Mouse (Mus musculus): Measurements from ENCODE around the gene Trpc4. TPM values are rescaled to one million over a fixed set of nuclear protein-coding genes. Genes with fewer than 3 reads are reported as not detected.

Gene Trpc4
- not detected in 2 replicates for polyA plus RNA-seq (2012; ENCODE audit: low replicate concordance)

GRCm38 (mm10) chr3:54155639-54156315 is at the start of gene Trpc4:
Gene Trpc4 (plus strand): TSS chr3:54156035.

GRCm38 (mm10) chr3:54360897-54361296 is 205.1 kb downstream of the Trpc4 start, which contains the start of gene Postn:
Gene Postn (plus strand): TSS chr3:54361109.

Other genes with a start within 250 kb of the Trpc4 start
- gene Postn, start 205.1 kb downstream of the Trpc4 start, polyA plus RNA-seq (2012; ENCODE audit: low replicate concordance) = 0.26 and 0.52 TPM in 2 replicates

Measured in leukemia stem cell, adult 10-12 weeks (primary cell).